In the genomic region with DNA sequence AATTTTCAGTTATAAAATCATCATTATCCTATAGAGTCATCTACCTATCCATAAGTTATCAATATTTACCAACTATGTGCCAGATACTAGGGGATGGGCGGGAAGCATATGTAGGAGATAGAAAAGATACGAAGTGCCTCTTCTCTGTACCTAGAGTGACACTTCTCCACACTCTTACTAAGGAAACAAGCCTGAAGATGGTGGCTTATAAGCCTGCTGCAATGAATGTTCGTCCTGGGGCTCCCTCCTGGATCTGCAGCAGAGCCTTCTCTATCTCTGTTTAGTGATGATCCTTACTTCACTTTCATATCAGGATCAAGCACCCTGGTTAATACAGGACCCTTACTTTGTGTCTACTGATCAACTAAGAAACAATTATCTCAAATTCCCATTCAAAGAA, we compare ENCODE assay signal across 24 mouse cellular contexts.
"Had no signal": no experiment of that assay in that cellular context is flagged by ENCODE, and none has a peak within 500 bp of the region (broad histone marks: within the 10 kb centered on the region; RNA-seq: fewer than 3 reads in every experiment).

No protein-coding gene starts in this region.

- H3K27me3 ChIP-seq: heart, embryonic 13.5 days; heart, embryonic 15.5 days; hindbrain, embryonic 13.5 days; hindbrain, embryonic 15.5 days; kidney, embryonic 15.5 days; limb, embryonic 13.5 days had no signal

- H3K4me2 ChIP-seq: heart, embryonic 11.5 days; heart, embryonic 13.5 days; heart, embryonic 15.5 days; hindbrain, embryonic 13.5 days; hindbrain, embryonic 15.5 days; kidney, embryonic 15.5 days; limb, embryonic 13.5 days had no signal

- H3K9ac ChIP-seq: heart, embryonic 13.5 days; heart, embryonic 15.5 days; hindbrain, embryonic 13.5 days; hindbrain, embryonic 15.5 days; kidney, embryonic 15.5 days; limb, embryonic 13.5 days had no signal

- H3K4me1 ChIP-seq: heart, embryonic 13.5 days; heart, embryonic 15.5 days; hindbrain, embryonic 13.5 days; hindbrain, embryonic 15.5 days; kidney, embryonic 15.5 days; limb, embryonic 13.5 days had no signal

- ATAC-seq: hindbrain, postnatal 0 days; intestine, embryonic 16.5 days had no signal

- H3K27ac ChIP-seq: heart, adult 2 months; heart, embryonic 13.5 days; heart, embryonic 15.5 days; hindbrain, embryonic 13.5 days; hindbrain, embryonic 15.5 days; hindbrain, postnatal 0 days; kidney, embryonic 15.5 days; kidney, postnatal 0 days; limb, embryonic 13.5 days had no signal

- DNase-seq: gastrocnemius, postnatal 14 days; gastrocnemius, postnatal 36 days; heart, adult 11 months; heart, adult 2 months; heart, postnatal 14 days; heart, postnatal 36 days; kidney, adult 11 months; kidney, adult 2 months; kidney, adult 9 months; kidney, postnatal 14 days; kidney, postnatal 36 days; layer of hippocampus, adult 9-11 months; layer of hippocampus, postnatal 36 days; left cerebral cortex, postnatal 4 days had no signal

- H3K4me3 ChIP-seq: heart, adult 2 months; heart, embryonic 13.5 days; heart, embryonic 15.5 days; hindbrain, embryonic 13.5 days; hindbrain, embryonic 15.5 days; kidney, embryonic 15.5 days; limb, embryonic 13.5 days had no signal

- H3K9me3 ChIP-seq: heart, embryonic 13.5 days; heart, embryonic 15.5 days; hindbrain, embryonic 13.5 days; hindbrain, embryonic 15.5 days; kidney, embryonic 15.5 days; limb, embryonic 13.5 days had no signal
